Mouse (Mus musculus) megakaryocyte, embryonic 14.5 days (primary cell): Measurements from ENCODE around the gene Sh3bgrl3.

ENCODE experiments used
- FLI1 ChIP-seq: IDR thresholded peaks from 2 replicates; pipeline ENCODE4 v1.6.1; 2012; ENCODE audit warnings: low read length, inconsistent platforms, mixed read lengths
- GATA1 ChIP-seq: IDR thresholded peaks from 3 replicates; pipeline ENCODE4 v1.6.1; 2012; ENCODE audit warnings: mixed read lengths, low read length, inconsistent platforms, borderline replicate concordance

DNA sequence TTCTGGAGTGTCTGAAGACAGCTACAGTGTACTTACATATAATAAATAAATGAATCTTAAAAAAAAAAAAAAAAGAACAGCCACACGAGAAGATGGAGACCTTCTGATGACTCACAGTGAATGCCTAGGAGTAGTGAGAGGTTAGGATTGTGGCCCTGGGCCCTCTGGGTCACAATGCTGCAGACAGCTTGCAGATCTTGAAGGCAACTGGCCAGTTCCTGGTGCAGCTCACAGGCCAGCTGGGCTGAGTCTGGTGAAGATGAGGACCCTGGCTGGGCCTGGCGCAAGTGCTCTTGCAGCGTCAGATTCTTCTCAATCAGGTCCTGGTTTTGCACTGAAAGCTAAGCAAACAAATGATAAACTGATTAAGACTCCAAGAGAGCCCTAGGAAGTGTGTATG lies 3.5 kb upstream of the Sh3bgrl3 start:
- TF ChIP-seq GATA1 (no peak), FLI1 (no peak)
